15 mouse cellular contexts compared by ENCODE assay signal in genomic region chr4:103922431-103922931, GRCm38 (mm10).
DNase-seq lines count a peak whose midpoint lies in the region; ATAC-seq and TF ChIP-seq lines count a peak whose summit lies in the region.
"Had no signal": no experiment of that assay in that cellular context is flagged by ENCODE, and none has a peak within 500 bp of the region (broad histone marks: within the 10 kb centered on the region; RNA-seq: fewer than 3 reads in every experiment).

No protein-coding gene starts in this region.

- peaks cover 10% of the 10 kb centered on the region for H3K4me1 ChIP-seq in forebrain, embryonic 12.5 days
- H3K4me1 ChIP-seq in intestine, postnatal 0 days (replicated peaks; ENCODE audit: control insufficient read depth, insufficient read depth, low read length) = no peaks in the 10 kb centered on the region
- H3K4me1 ChIP-seq: embryonic facial prominence, embryonic 15.5 days; lung, embryonic 15.5 days had no signal

- no peak overlapping the region for H3K9ac ChIP-seq in forebrain, embryonic 12.5 days
- no peak overlapping the region for H3K9ac ChIP-seq in intestine, postnatal 0 days (ENCODE audit: low read depth, low read length)
- H3K9ac ChIP-seq: embryonic facial prominence, embryonic 15.5 days; lung, embryonic 15.5 days; neural tube, embryonic 15.5 days had no signal

- peak; percentile 37 to 57 for DNase-seq in layer of hippocampus, postnatal 10 days (ENCODE audit: low spot score in 2 of 2)
- no peak for DNase-seq in layer of hippocampus, adult 11-12 months (ENCODE audit: low spot score)
- peak; percentile 22 for DNase-seq in cerebellum, adult 11-12 months
- DNase-seq in retina, embryonic 14.5 days (ENCODE audit: low spot score) = peak; percentile 54
- DNase-seq in adrenal gland, adult 2 months = no peak
- no peak for DNase-seq in heart, postnatal 4 days
- DNase-seq: kidney, postnatal 14 days; liver had no signal

- no peak overlapping the region for H3K4me3 ChIP-seq in forebrain, embryonic 12.5 days (replicated peaks)
- H3K4me3 ChIP-seq in intestine, postnatal 0 days (ENCODE audit: low read depth, low read length) = no peak overlapping the region
- H3K4me3 ChIP-seq: embryonic facial prominence, embryonic 15.5 days; lung, embryonic 15.5 days; neural tube, embryonic 15.5 days had no signal

- no peaks in the 10 kb centered on the region for H3K36me3 ChIP-seq in forebrain, embryonic 12.5 days (replicated peaks)
- no peaks in the 10 kb centered on the region for H3K36me3 ChIP-seq in intestine, postnatal 0 days (ENCODE audit: control insufficient read depth, insufficient read depth)
- H3K36me3 ChIP-seq: embryonic facial prominence, embryonic 15.5 days; G1E; lung, embryonic 15.5 days; neural tube, embryonic 15.5 days had no signal

- no peaks in the 10 kb centered on the region for H3K9me3 ChIP-seq in forebrain, embryonic 12.5 days
- H3K9me3 ChIP-seq in intestine, postnatal 0 days (ENCODE audit: control insufficient read depth) = no peaks in the 10 kb centered on the region
- H3K9me3 ChIP-seq: embryonic facial prominence, embryonic 15.5 days; lung, embryonic 15.5 days; neural tube, embryonic 15.5 days had no signal

- no peak for TF ChIP-seq CTCF in intestine, postnatal 0 days (IDR thresholded peaks at IDR 0.05; ENCODE audit: low read depth)

- ATAC-seq in forebrain, embryonic 12.5 days (ENCODE audit: low FRiP score) = peak; percentile 61; the same call in 1 of the 2 replicates
- ATAC-seq in intestine, postnatal 0 days = no peak
- ATAC-seq: intestine, embryonic 16.5 days had no signal

- 16% methylated on average over 3 of the region's 3 CpGs for WGBS in forebrain, embryonic 12.5 days
- WGBS in intestine, postnatal 0 days = 73% methylated on average over 3 of the region's 3 CpGs

- H3K4me2 ChIP-seq in forebrain, embryonic 12.5 days = no peak overlapping the region
- H3K4me2 ChIP-seq in intestine, postnatal 0 days (replicated peaks; ENCODE audit: low read depth) = no peak overlapping the region
- H3K4me2 ChIP-seq: embryonic facial prominence, embryonic 15.5 days; lung, embryonic 15.5 days; neural tube, embryonic 15.5 days had no signal

- peak overlapping the region; percentile 56; the same call in 1 of the 2 replicates for H3K27ac ChIP-seq in forebrain, embryonic 12.5 days
- H3K27ac ChIP-seq in intestine, postnatal 0 days (ENCODE audit: low read depth, low read length) = no peak overlapping the region
- H3K27ac ChIP-seq: embryonic facial prominence, embryonic 15.5 days; lung, embryonic 15.5 days; neural tube, embryonic 15.5 days had no signal

- no peaks in the 10 kb centered on the region for H3K27me3 ChIP-seq in forebrain, embryonic 12.5 days
- no peaks in the 10 kb centered on the region for H3K27me3 ChIP-seq in intestine, postnatal 0 days (replicated peaks; ENCODE audit: control insufficient read depth, insufficient read depth, low read length)
- H3K27me3 ChIP-seq: embryonic facial prominence, embryonic 15.5 days; lung, embryonic 15.5 days; neural tube, embryonic 15.5 days had no signal

Comparison
In these comparisons a context has a peak if more than half of its experiments do, and no peak if none do; other contexts are left out.
1. DNase-seq: peak in layer of hippocampus, postnatal 10 days (2 of 2), cerebellum, adult 11-12 months (single experiment) and retina, embryonic 14.5 days (single experiment); none in layer of hippocampus, adult 11-12 months (single experiment), adrenal gland, adult 2 months (single experiment) and heart, postnatal 4 days (single experiment).